Comparison of ENCODE assay signal across 26 mouse cellular contexts in genomic region chr6:101979213-101979612, GRCm38 (mm10).
DNase-seq lines count a peak whose midpoint lies in the region; ATAC-seq and TF ChIP-seq lines count a peak whose summit lies in the region.
"Had no signal": no experiment of that assay in that cellular context is flagged by ENCODE, and none has a peak within 500 bp of the region (broad histone marks: within the 10 kb centered on the region; RNA-seq: fewer than 3 reads in every experiment).

No protein-coding gene starts in this region.

- no peak for ATAC-seq in forebrain, embryonic 14.5 days
- ATAC-seq: activated CD4-positive, CD25-positive, alpha-beta regulatory T cell, adult 4 months; forebrain, embryonic 15.5 days; intestine, postnatal 0 days; Patski had no signal

- no peak for TF ChIP-seq CTCF in thymus, adult 2 months (IDR thresholded peaks at IDR 0.05; ENCODE audit: borderline replicate concordance, control insufficient read depth, extremely low read depth, insufficient read depth, low read length, poor library complexity)

- H3K9ac ChIP-seq in forebrain, embryonic 14.5 days (ENCODE audit: low read length) = no peak overlapping the region
- H3K9ac ChIP-seq: embryonic facial prominence, embryonic 12.5 days; embryonic facial prominence, embryonic 15.5 days; forebrain, embryonic 15.5 days; hindbrain, embryonic 12.5 days; hindbrain, embryonic 15.5 days had no signal

- DNase-seq in embryo, embryonic 10.5 days (ENCODE audit: low spot score) = peak; percentile 8
- DNase-seq in embryo, embryonic 9.5 days (ENCODE audit: extremely low spot score) = no peak
- DNase-seq in ES-CJ7 (ENCODE audit: low read depth, low spot score) (peak; percentile 90), ZHBTc4 (ENCODE audit: low read depth, low spot score) (peak; percentile 83)
- DNase-seq in forebrain, embryonic 14.5 days (ENCODE audit: low spot score) = no peak
- DNase-seq in thymus, adult 2 months = no peak
- DNase-seq: adrenal gland, adult 8-10 months; adrenal gland, postnatal 25 days; B cell, adult 2 months; cerebellum, adult 18-20 months; cerebellum, adult 9-10 months; cerebellum, postnatal 14 days; gastrocnemius, postnatal 14 days; heart, adult 11 months; kidney, adult 2 months had no signal

- no peaks in the 10 kb centered on the region for H3K9me3 ChIP-seq in forebrain, embryonic 14.5 days (replicated peaks; ENCODE audit: control insufficient read depth, low read length)
- H3K9me3 ChIP-seq: embryonic facial prominence, embryonic 12.5 days; embryonic facial prominence, embryonic 15.5 days; forebrain, embryonic 15.5 days; hindbrain, embryonic 12.5 days; hindbrain, embryonic 15.5 days had no signal

- TF ChIP-seq POLR2A in thymus, adult 2 months (IDR thresholded peaks at IDR 0.05; ENCODE audit: control insufficient read depth, extremely low read depth, insufficient read depth, low read length, poor library complexity) = no peak

- no peaks in the 10 kb centered on the region for H3K4me1 ChIP-seq in forebrain, embryonic 14.5 days (ENCODE audit: control insufficient read depth, insufficient read depth, low read length)
- no peaks in the 10 kb centered on the region for H3K4me1 ChIP-seq in thymus, adult 2 months (replicated peaks; ENCODE audit: control insufficient read depth, insufficient read depth, low read length)
- H3K4me1 ChIP-seq: embryonic facial prominence, embryonic 12.5 days; embryonic facial prominence, embryonic 15.5 days; forebrain, embryonic 15.5 days; hindbrain, embryonic 12.5 days; hindbrain, embryonic 15.5 days had no signal

- H3K27ac ChIP-seq in forebrain, embryonic 14.5 days (ENCODE audit: low read depth, low read length) = no peak overlapping the region
- no peak overlapping the region for H3K27ac ChIP-seq in thymus, adult 2 months (ENCODE audit: control insufficient read depth, insufficient read depth, low read length)
- H3K27ac ChIP-seq: embryonic facial prominence, embryonic 12.5 days; embryonic facial prominence, embryonic 15.5 days; forebrain, embryonic 15.5 days; hindbrain, embryonic 12.5 days; hindbrain, embryonic 15.5 days had no signal

- no peak overlapping the region for H3K4me2 ChIP-seq in forebrain, embryonic 14.5 days (ENCODE audit: low read length)
- H3K4me2 ChIP-seq: embryonic facial prominence, embryonic 12.5 days; embryonic facial prominence, embryonic 15.5 days; forebrain, embryonic 15.5 days; heart, embryonic 11.5 days; hindbrain, embryonic 12.5 days; hindbrain, embryonic 15.5 days had no signal

- no peaks in the 10 kb centered on the region for H3K27me3 ChIP-seq in forebrain, embryonic 14.5 days (replicated peaks; ENCODE audit: control insufficient read depth, insufficient read depth, low read length)
- no peaks in the 10 kb centered on the region for H3K27me3 ChIP-seq in thymus, adult 2 months (ENCODE audit: control insufficient read depth, insufficient read depth, low read length)
- H3K27me3 ChIP-seq: CH12.LX; embryonic facial prominence, embryonic 12.5 days; embryonic facial prominence, embryonic 15.5 days; forebrain, embryonic 15.5 days; hindbrain, embryonic 12.5 days; hindbrain, embryonic 15.5 days; Patski had no signal

- no peak overlapping the region for H3K4me3 ChIP-seq in forebrain, embryonic 14.5 days (ENCODE audit: low read depth, low read length)
- no peak overlapping the region for H3K4me3 ChIP-seq in thymus, adult 2 months (ENCODE audit: control insufficient read depth, insufficient read depth, low read length)
- H3K4me3 ChIP-seq: embryonic facial prominence, embryonic 12.5 days; embryonic facial prominence, embryonic 15.5 days; forebrain, embryonic 15.5 days; hindbrain, embryonic 12.5 days; hindbrain, embryonic 15.5 days had no signal

- no peaks in the 10 kb centered on the region for H3K36me3 ChIP-seq in forebrain, embryonic 14.5 days (ENCODE audit: control insufficient read depth, insufficient read depth, low read length)
- H3K36me3 ChIP-seq in thymus, adult 2 months (ENCODE audit: control insufficient read depth, insufficient read depth, low read length) = no peaks in the 10 kb centered on the region
- H3K36me3 ChIP-seq: embryonic facial prominence, embryonic 12.5 days; embryonic facial prominence, embryonic 15.5 days; forebrain, embryonic 15.5 days; G1E; hindbrain, embryonic 12.5 days; hindbrain, embryonic 15.5 days had no signal

- WGBS in forebrain, embryonic 14.5 days = 79% methylated on average over 2 of the region's 2 CpGs
- 82% methylated on average over 2 of the region's 2 CpGs for WGBS in thymus, adult 2 months

Comparison
In these comparisons a context has a peak if more than half of its experiments do, and no peak if none do; other contexts are left out.
1. DNase-seq: peak in embryo, embryonic 10.5 days (single experiment), ES-CJ7 (single experiment) and ZHBTc4 (single experiment); none in embryo, embryonic 9.5 days (single experiment), forebrain, embryonic 14.5 days (single experiment) and thymus, adult 2 months (single experiment).